Mouse (Mus musculus) liver, postnatal 0 days (tissue): ENCODE measurements around the gene Tubb2a.

ENCODE experiments used
- CTCF ChIP-seq: sonication (generic); IDR thresholded peaks from 2 replicates; pipeline ENCODE4 v1.5.1; 2016; ENCODE audit warnings: antibody characterized with exemption, low read depth
- EP300 ChIP-seq: IDR thresholded peaks from 2 replicates; pipeline ENCODE4 v1.6.1; 2016; ENCODE audit warnings: antibody characterized with exemption, low read depth, mild to moderate bottlenecking

- no peak for TF ChIP-seq CTCF
- no peak for TF ChIP-seq EP300
Observed at GRCm38 (mm10) chr13:34047526-34047925, 30.3 kb downstream of the Tubb2a start.
